Mouse (Mus musculus) kidney, embryonic 14.5 days (tissue): ENCODE measurements around the gene Gm43738. TPM values are rescaled to one million over a fixed set of nuclear protein-coding genes. Genes with fewer than 3 reads are reported as not detected.

ENCODE experiments used
- polyA plus RNA-seq: library from polyadenylated mRNA; unstranded; fragments of >200 nt; fragmentation: Nextera tagmentation; extraction: Ambion mirVana; gene quantifications from 2 replicates; pipeline ENCODE4 v1.2.1, GENCODE M21; 2014

Gene Gm43738
- polyA plus RNA-seq, 1 experiment from 2014 or later: not detected

Other genes with a start within 250 kb of the Gm43738 start
- gene Msto1, start 187.1 kb downstream of the Gm43738 start, polyA plus RNA-seq: 40.9 and 63.2 TPM in 2 replicates
- gene Ash1l, start 150.5 kb downstream of the Gm43738 start, polyA plus RNA-seq: 20.0 and 27.2 TPM in 2 replicates
- 149 and 160 TPM in 2 replicates for gene Dap3, start 149.9 kb downstream of the Gm43738 start, polyA plus RNA-seq
- gene Rusc1, start 7.8 kb downstream of the Gm43738 start, polyA plus RNA-seq: 12.5 and 16.7 TPM in 2 replicates
- 186 and 191 TPM in 2 replicates for gene Fdps, start 860 bp upstream of the Gm43738 start, polyA plus RNA-seq
- gene Pklr, start 35.0 kb upstream of the Gm43738 start, polyA plus RNA-seq: 1.3 and 1.5 TPM in 2 replicates
- 0.49 and 0.73 TPM in 2 replicates for gene Hcn3, start 59.1 kb upstream of the Gm43738 start, polyA plus RNA-seq
- gene Clk2, start 63.7 kb upstream of the Gm43738 start, polyA plus RNA-seq: 33.8 and 35.1 TPM in 2 replicates
- 84.6 and 107 TPM in 2 replicates for gene Scamp3, start 76.4 kb upstream of the Gm43738 start, polyA plus RNA-seq
- 34.5 and 49.3 TPM in 2 replicates for gene Fam189b, start 82.0 kb upstream of the Gm43738 start, polyA plus RNA-seq
- 32.0 and 37.4 TPM in 2 replicates for gene Gba, start 101.8 kb upstream of the Gm43738 start, polyA plus RNA-seq
- 12.5 and 13.2 TPM in 2 replicates for gene Thbs3, start 114.1 kb upstream of the Gm43738 start, polyA plus RNA-seq
- gene Mtx1, start 126.0 kb upstream of the Gm43738 start, polyA plus RNA-seq: 217 and 259 TPM in 2 replicates
- gene Muc1, start 128.0 kb upstream of the Gm43738 start, polyA plus RNA-seq: 8.0 and 13.6 TPM in 2 replicates
- 321 and 407 TPM in 2 replicates for gene Krtcap2, start 144.9 kb upstream of the Gm43738 start, polyA plus RNA-seq
- gene Trim46, start 145.2 kb upstream of the Gm43738 start, polyA plus RNA-seq: 2.8 and 3.6 TPM in 2 replicates
- 134 and 200 TPM in 2 replicates for gene Dpm3, start 158.3 kb upstream of the Gm43738 start, polyA plus RNA-seq
- 55.1 and 64.1 TPM in 2 replicates for gene Slc50a1, start 169.5 kb upstream of the Gm43738 start, polyA plus RNA-seq
- gene Efna1, start 180.0 kb upstream of the Gm43738 start, polyA plus RNA-seq: 45.4 and 58.8 TPM in 2 replicates
- gene Efna3, start 221.9 kb upstream of the Gm43738 start, polyA plus RNA-seq: 9.7 and 10.1 TPM in 2 replicates
- 30.1 and 36.6 TPM in 2 replicates for gene Efna4, start 236.9 kb upstream of the Gm43738 start, polyA plus RNA-seq
- gene Adam15, start 248.9 kb upstream of the Gm43738 start, polyA plus RNA-seq: 35.9 and 47.1 TPM in 2 replicates